Mouse (Mus musculus): ENCODE measurements at regions not wholly inside any gene's neighbourhood (a gene's known extent, or its start where the extent isn't known, plus 50 kb on each side); places are given as distances from the start of the nearest gene placed in this dataset.

DNA sequence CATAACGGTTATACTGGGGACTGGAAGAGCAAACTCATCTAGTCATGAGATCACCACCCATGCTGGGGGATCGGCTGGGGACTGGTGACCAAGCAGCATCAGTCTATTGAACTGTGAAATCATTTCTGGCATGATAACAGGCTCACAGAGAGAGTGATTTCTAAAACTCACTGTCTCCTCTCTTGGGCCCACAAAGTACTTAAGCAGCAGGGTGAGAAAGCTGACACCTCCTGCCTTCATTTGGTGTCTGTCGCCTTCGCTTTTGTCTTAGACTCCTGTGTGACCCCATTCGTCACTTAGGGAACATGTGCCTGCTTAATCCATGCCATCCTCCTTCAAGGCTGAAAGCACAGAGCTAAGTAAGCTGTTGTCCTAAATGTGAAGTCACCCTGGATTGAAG is 154.3 kb upstream of the Mylip start:
- Histone ChIP-seq H3K27ac (ENCODE audit: low read length) (no peak overlapping the region), H3K9me3 (ENCODE audit: control insufficient read depth, low read depth, low read length) (no peaks in the 10 kb centered on the region), H3K9ac (replicated peaks; ENCODE audit: low read depth, low read length) (no peak overlapping the region), H3K36me3 (ENCODE audit: control insufficient read depth, insufficient read depth, low read length) (no peaks in the 10 kb centered on the region), H3K4me3 (ENCODE audit: low read depth, low read length) (no peak overlapping the region), H3K4me1 (ENCODE audit: control insufficient read depth, insufficient read depth, low read length) (no peaks in the 10 kb centered on the region), H3K4me2 (replicated peaks; ENCODE audit: low read depth, low read length) (no peak overlapping the region), H3K27me3 (ENCODE audit: control insufficient read depth, insufficient read depth, low read length) (no peaks in the 10 kb centered on the region)
- no peak for ATAC-seq (ENCODE audit: insufficient number of reproducible peaks, insufficient read depth, low FRiP score, low read depth)
- 66% methylated on average over 5 of the region's 5 CpGs for WGBS

DNA sequence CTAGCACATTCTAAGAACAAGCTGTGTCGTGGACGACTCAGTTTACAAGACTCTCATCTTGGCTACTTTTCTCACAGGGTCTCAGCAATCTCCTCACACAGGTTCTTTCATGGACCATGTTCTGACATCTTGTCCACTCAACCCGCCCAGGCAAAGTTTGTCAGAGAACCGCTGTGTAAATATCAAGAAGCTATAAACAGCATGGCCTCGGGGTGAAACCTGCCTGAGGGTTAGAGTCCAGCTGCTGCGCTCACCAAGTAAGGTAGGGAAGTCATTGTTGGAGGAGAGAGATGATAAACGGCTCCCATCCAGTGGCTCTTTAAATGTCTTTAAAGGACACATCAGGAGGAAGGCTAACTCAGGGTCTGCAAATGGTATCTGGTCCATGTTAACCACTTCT is 151.3 kb upstream of the Mylip start:
- H3K9me3 ChIP-seq (ENCODE audit: control insufficient read depth, low read depth, low read length): no peaks in the 10 kb centered on the region
- no peak for ATAC-seq (ENCODE audit: insufficient number of reproducible peaks, insufficient read depth, low FRiP score, low read depth)
- 66% methylated on average over 7 of the region's 7 CpGs for WGBS

DNA sequence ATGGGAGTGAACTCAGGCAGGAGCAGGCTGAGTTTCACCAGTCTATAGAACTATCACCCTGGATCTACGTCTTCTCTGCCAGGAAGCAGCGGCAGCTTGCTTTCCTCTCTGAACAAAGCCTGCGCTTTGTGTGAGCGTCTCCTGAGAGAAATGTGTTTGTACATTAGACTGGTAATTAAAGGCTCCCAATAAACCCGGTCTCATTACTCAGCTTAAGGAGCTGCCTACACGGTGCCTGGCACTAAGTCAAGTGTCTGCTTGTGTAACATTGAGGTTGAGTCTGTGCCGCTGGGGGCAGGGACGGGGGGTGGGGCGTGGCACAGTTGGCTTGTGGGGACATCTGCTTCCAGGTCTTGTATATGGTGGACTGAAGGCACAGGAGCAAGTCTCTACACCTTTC is 150.4 kb upstream of the Mylip start:
- H3K4me3 ChIP-seq (ENCODE audit: low read depth, low read length): no peak overlapping the region
- no peaks in the 10 kb centered on the region for H3K27me3 ChIP-seq (ENCODE audit: control insufficient read depth, insufficient read depth, low read length)
- no peak overlapping the region for H3K27ac ChIP-seq (ENCODE audit: low read length)
- H3K36me3 ChIP-seq (ENCODE audit: control insufficient read depth, insufficient read depth, low read length): no peaks in the 10 kb centered on the region
- no peak overlapping the region for H3K9ac ChIP-seq (replicated peaks; ENCODE audit: low read depth, low read length)
- no peak for ATAC-seq (ENCODE audit: insufficient number of reproducible peaks, insufficient read depth, low FRiP score, low read depth)
- H3K4me2 ChIP-seq (replicated peaks; ENCODE audit: low read depth, low read length): no peak overlapping the region
- 57% methylated on average over 9 of the region's 9 CpGs for WGBS
- no peaks in the 10 kb centered on the region for H3K9me3 ChIP-seq (ENCODE audit: control insufficient read depth, low read depth, low read length)
- H3K4me1 ChIP-seq (ENCODE audit: control insufficient read depth, insufficient read depth, low read length): no peaks in the 10 kb centered on the region

More for the DNA sequence above, 151.3 kb upstream of the Mylip start:
- no peaks in the 10 kb centered on the region for H3K36me3 ChIP-seq (ENCODE audit: control insufficient read depth, insufficient read depth, low read length)
- H3K27ac ChIP-seq (ENCODE audit: low read length): no peak overlapping the region
- no peak overlapping the region for H3K9ac ChIP-seq (replicated peaks; ENCODE audit: low read depth, low read length)
- no peaks in the 10 kb centered on the region for H3K27me3 ChIP-seq (ENCODE audit: control insufficient read depth, insufficient read depth, low read length)
- no peaks in the 10 kb centered on the region for H3K4me1 ChIP-seq (ENCODE audit: control insufficient read depth, insufficient read depth, low read length)
- H3K4me2 ChIP-seq (replicated peaks; ENCODE audit: low read depth, low read length): no peak overlapping the region
- no peak overlapping the region for H3K4me3 ChIP-seq (ENCODE audit: low read depth, low read length)

DNA sequence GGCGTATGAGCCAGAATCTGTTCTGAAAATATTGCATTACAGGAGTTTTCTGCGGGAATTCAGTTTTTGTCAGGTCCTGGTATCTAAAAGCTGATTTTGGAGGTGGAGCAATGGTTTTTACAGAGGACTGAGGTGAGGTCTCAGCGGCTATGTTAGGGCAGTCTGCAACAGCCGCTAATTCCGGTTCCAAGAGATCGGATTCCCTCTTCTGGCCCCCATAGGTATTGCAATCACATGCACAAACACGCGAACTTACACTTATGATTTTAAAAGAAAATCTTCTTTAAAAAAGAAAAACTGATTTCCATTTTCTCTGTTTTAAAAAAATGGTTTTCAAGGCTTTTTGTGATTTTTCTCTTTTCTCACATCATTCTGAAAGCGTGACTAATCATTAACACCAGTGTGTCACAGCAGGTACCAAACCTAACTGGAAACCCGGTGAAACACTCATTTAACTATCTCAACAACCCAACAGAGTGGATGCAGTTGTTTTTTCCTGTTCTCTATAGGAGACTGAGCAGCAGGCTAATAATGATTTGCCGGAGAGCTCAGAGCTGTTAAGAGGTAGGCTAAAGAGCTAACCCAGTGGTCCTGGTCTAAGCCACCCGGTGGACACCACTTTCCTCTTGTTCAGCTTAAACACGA is 149.4 kb upstream of the Mylip start:
- WGBS: 89% methylated on average over 13 of the region's 13 CpGs
- H3K27ac ChIP-seq (ENCODE audit: low read length): no peak overlapping the region
- no peaks in the 10 kb centered on the region for H3K9me3 ChIP-seq (ENCODE audit: control insufficient read depth, low read depth, low read length)
- no peaks in the 10 kb centered on the region for H3K27me3 ChIP-seq (ENCODE audit: control insufficient read depth, insufficient read depth, low read length)
- H3K36me3 ChIP-seq (ENCODE audit: control insufficient read depth, insufficient read depth, low read length): no peaks in the 10 kb centered on the region
- H3K9ac ChIP-seq (replicated peaks; ENCODE audit: low read depth, low read length): no peak overlapping the region
- no peak for ATAC-seq (ENCODE audit: insufficient number of reproducible peaks, insufficient read depth, low FRiP score, low read depth)
- no peak overlapping the region for H3K4me2 ChIP-seq (replicated peaks; ENCODE audit: low read depth, low read length)
- H3K4me1 ChIP-seq (ENCODE audit: control insufficient read depth, insufficient read depth, low read length): no peaks in the 10 kb centered on the region
- H3K4me3 ChIP-seq (ENCODE audit: low read depth, low read length): no peak overlapping the region

DNA sequence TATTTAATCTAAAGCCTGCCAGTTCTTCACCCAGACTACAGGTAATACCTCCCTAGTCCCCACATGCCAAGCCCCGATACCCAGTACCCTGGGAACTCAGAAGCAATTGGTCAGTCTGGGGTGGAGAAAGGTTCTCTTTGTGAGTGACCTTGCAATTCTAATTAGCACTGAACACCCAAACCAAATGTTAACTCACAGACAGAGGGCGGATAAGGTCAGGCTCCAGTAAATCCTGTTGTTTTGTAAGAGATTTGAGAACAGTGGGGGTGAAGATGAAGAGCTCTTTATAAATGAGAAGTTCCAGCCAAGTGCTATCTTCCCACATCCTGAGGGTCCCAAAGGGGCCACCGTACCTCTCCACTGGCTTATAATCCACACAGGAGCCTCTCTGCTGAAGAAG is 147.3 kb upstream of the Mylip start:
- Histone ChIP-seq H3K4me1 (ENCODE audit: control insufficient read depth, insufficient read depth, low read length) (no peaks in the 10 kb centered on the region), H3K36me3 (ENCODE audit: control insufficient read depth, insufficient read depth, low read length) (no peaks in the 10 kb centered on the region), H3K4me3 (ENCODE audit: low read depth, low read length) (no peak overlapping the region), H3K4me2 (replicated peaks; ENCODE audit: low read depth, low read length) (no peak overlapping the region), H3K27me3 (ENCODE audit: control insufficient read depth, insufficient read depth, low read length) (no peaks in the 10 kb centered on the region), H3K9ac (replicated peaks; ENCODE audit: low read depth, low read length) (no peak overlapping the region), H3K27ac (ENCODE audit: low read length) (no peak overlapping the region), H3K9me3 (ENCODE audit: control insufficient read depth, low read depth, low read length) (no peaks in the 10 kb centered on the region)
- ATAC-seq (ENCODE audit: insufficient number of reproducible peaks, insufficient read depth, low FRiP score, low read depth): no peak
- 75% methylated on average over 3 of the region's 3 CpGs for WGBS

DNA sequence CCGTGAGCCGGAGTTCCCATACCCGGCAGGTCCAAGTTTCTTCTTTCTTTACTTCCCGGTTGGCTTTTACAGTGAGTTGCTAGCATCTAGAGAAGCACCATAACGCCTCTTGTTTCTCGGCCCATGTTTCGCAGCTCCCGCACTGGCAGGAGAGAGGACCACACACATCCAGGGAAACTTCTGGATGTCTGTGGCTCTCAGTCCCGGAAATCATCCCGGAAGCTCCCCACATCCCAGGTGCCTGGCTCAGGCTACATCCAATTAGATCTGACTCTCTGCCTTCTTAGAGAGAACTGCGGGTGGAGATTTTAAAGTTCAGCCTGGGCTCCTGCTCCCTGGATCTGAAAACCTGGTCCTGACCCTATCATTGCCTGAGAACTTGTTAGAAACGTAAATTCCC is 146.8 kb upstream of the Mylip start:
- no peak for ATAC-seq (ENCODE audit: insufficient number of reproducible peaks, insufficient read depth, low FRiP score, low read depth)
- 77% methylated on average over 12 of the region's 12 CpGs for WGBS
- no peak overlapping the region for H3K9ac ChIP-seq (replicated peaks; ENCODE audit: low read depth, low read length)
- no peak overlapping the region for H3K4me3 ChIP-seq (ENCODE audit: low read depth, low read length)
- H3K27me3 ChIP-seq (ENCODE audit: control insufficient read depth, insufficient read depth, low read length): no peaks in the 10 kb centered on the region
- H3K9me3 ChIP-seq (ENCODE audit: control insufficient read depth, low read depth, low read length): no peaks in the 10 kb centered on the region
- no peaks in the 10 kb centered on the region for H3K36me3 ChIP-seq (ENCODE audit: control insufficient read depth, insufficient read depth, low read length)
- H3K4me2 ChIP-seq (replicated peaks; ENCODE audit: low read depth, low read length): no peak overlapping the region
- no peaks in the 10 kb centered on the region for H3K4me1 ChIP-seq (ENCODE audit: control insufficient read depth, insufficient read depth, low read length)
- H3K27ac ChIP-seq (ENCODE audit: low read length): no peak overlapping the region

DNA sequence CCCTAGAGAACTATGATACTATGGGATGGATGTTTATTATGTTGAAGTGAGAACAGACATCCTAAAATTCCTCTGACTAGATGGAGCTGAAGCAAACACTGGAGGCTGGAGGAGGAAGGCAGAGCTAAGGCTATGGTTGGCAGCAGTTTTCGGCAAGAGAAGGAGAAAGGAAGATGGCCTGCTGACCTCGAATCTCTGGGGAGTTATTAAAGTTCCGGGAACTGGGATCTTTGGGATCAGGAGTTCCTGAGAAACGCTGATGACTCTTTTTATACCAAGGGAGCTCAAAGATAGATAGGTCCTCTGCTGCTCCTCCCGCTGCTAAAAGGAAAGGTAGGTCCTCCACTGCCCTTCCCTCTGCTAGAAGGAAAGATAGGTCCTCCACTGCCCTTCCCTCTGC is 143.9 kb upstream of the Mylip start:
- no peaks in the 10 kb centered on the region for H3K4me1 ChIP-seq (ENCODE audit: control insufficient read depth, insufficient read depth, low read length)
- no peaks in the 10 kb centered on the region for H3K36me3 ChIP-seq (ENCODE audit: control insufficient read depth, insufficient read depth, low read length)
- no peak overlapping the region for H3K4me2 ChIP-seq (replicated peaks; ENCODE audit: low read depth, low read length)
- ATAC-seq (ENCODE audit: insufficient number of reproducible peaks, insufficient read depth, low FRiP score, low read depth): no peak
- H3K9ac ChIP-seq (replicated peaks; ENCODE audit: low read depth, low read length): no peak overlapping the region
- H3K27ac ChIP-seq (ENCODE audit: low read length): no peak overlapping the region
- 68% methylated on average over 5 of the region's 5 CpGs for WGBS
- no peaks in the 10 kb centered on the region for H3K27me3 ChIP-seq (ENCODE audit: control insufficient read depth, insufficient read depth, low read length)
- H3K9me3 ChIP-seq (ENCODE audit: control insufficient read depth, low read depth, low read length): no peaks in the 10 kb centered on the region
- H3K4me3 ChIP-seq (ENCODE audit: low read depth, low read length): no peak overlapping the region

DNA sequence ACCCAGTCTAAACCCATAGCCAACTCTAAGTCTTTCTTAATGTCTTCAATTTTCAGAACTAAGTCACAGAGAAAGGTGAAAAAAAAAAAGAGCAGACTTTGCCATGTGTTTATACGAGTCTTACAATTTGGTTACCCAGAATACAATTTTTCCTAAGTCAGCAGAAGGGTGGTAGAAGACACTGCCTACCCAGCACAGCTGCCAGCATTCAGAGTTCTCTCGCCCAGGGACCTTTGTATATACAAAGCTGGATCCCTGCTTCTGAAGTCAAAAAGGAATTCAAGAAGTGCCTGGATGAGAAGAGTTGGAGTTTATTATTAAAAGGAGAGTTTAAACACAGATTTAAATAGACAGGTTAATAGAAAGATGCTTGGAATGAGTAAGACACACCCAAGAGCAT is 143.2 kb upstream of the Mylip start:
- 43% methylated on average over 2 of the region's 2 CpGs for WGBS
- Histone ChIP-seq H3K4me3 (ENCODE audit: low read depth, low read length) (no peak overlapping the region), H3K4me2 (replicated peaks; ENCODE audit: low read depth, low read length) (no peak overlapping the region), H3K27me3 (ENCODE audit: control insufficient read depth, insufficient read depth, low read length) (no peaks in the 10 kb centered on the region), H3K9me3 (ENCODE audit: control insufficient read depth, low read depth, low read length) (no peaks in the 10 kb centered on the region), H3K36me3 (ENCODE audit: control insufficient read depth, insufficient read depth, low read length) (no peaks in the 10 kb centered on the region), H3K9ac (replicated peaks; ENCODE audit: low read depth, low read length) (no peak overlapping the region), H3K4me1 (ENCODE audit: control insufficient read depth, insufficient read depth, low read length) (no peaks in the 10 kb centered on the region), H3K27ac (ENCODE audit: low read length) (no peak overlapping the region)
- no peak for ATAC-seq (ENCODE audit: insufficient number of reproducible peaks, insufficient read depth, low FRiP score, low read depth)

DNA sequence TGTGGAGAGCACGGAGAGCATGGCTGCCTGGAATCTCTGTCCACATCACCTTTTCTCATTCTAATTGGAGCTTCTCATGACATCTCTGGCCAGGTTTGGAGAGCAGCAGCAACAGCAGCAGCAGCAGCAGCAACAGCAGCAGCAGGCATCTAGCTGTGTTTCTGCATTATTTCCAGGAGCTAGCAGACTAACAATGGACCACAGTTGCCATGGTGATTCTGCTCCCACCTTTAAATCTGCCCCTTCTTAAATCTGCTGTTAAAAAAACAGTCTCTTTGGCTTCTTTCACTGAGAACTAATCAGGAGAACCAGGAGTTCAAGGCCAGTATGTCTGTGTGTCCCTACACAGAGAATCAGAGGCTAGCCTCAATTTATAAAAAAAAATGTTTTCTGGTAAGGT is 139.5 kb upstream of the Mylip start:
- no peaks in the 10 kb centered on the region for H3K36me3 ChIP-seq (ENCODE audit: control insufficient read depth, insufficient read depth, low read length)
- no peak overlapping the region for H3K9ac ChIP-seq (replicated peaks; ENCODE audit: low read depth, low read length)
- H3K9me3 ChIP-seq (ENCODE audit: control insufficient read depth, low read depth, low read length): no peaks in the 10 kb centered on the region
- ATAC-seq (ENCODE audit: insufficient number of reproducible peaks, insufficient read depth, low FRiP score, low read depth): no peak
- no peak overlapping the region for H3K4me3 ChIP-seq (ENCODE audit: low read depth, low read length)
- 56% methylated on average over 1 of the region's 1 CpGs for WGBS
- no peak overlapping the region for H3K27ac ChIP-seq (ENCODE audit: low read length)
- no peaks in the 10 kb centered on the region for H3K27me3 ChIP-seq (ENCODE audit: control insufficient read depth, insufficient read depth, low read length)
- no peak overlapping the region for H3K4me2 ChIP-seq (replicated peaks; ENCODE audit: low read depth, low read length)
- H3K4me1 ChIP-seq (ENCODE audit: control insufficient read depth, insufficient read depth, low read length): no peaks in the 10 kb centered on the region
